Mouse (Mus musculus): ENCODE measurements around the gene Tas2r117.

- TF ChIP-seq CTCF (conservative IDR thresholded peaks at IDR 0.05; ENCODE audit: low read length) (no peak), NANOG (IDR thresholded peaks at IDR 0.05; ENCODE audit: borderline replicate concordance, low read length) (no peak), POU5F1 (IDR thresholded peaks at IDR 0.05; ENCODE audit: borderline replicate concordance, low read length) (no peak)
Observed at GRCm38 (mm10) chr6:132761831-132762230, 40.8 kb upstream of the Tas2r117 start, which contains the start of gene Tas2r102.

Measured in E14TG2a.4 (cell line).